Mouse (Mus musculus) intestine, embryonic 15.5 days (tissue): ENCODE data around the gene Fbxw4. TPM values are rescaled to one million over a fixed set of nuclear protein-coding genes. Genes with fewer than 3 reads are reported as not detected.
A peak's percentile ranks its signal among the peaks of the same experiment; 100 is the strongest.

ENCODE experiments used
- ATAC-seq: fragments of 200-750 bp; cut with Nextera tagmentation; 2 replicates; pipeline ENCODE4 v1.8.0; 2017; ENCODE audit warnings: moderate TSS enrichment, moderate library complexity
- H3K27ac ChIP-seq: fragments of 300-500 bp; sonication (generic); 2 replicates; pipeline ENCODE4 v1.5.1; 2015; ENCODE audit warnings: mild to moderate bottlenecking, inconsistent platforms
- H3K27me3 ChIP-seq: fragments of 300-500 bp; sonication (generic); replicated peaks from 2 replicates; pipeline ENCODE4 v1.6.1; 2015; ENCODE audit warnings: inconsistent platforms
- H3K36me3 ChIP-seq: fragments of 300-500 bp; sonication (generic); 2 replicates; pipeline ENCODE4 v1.6.1; 2015; ENCODE audit warnings: inconsistent platforms
- H3K4me1 ChIP-seq: fragments of 300-500 bp; sonication (generic); replicated peaks from 2 replicates; pipeline ENCODE4 v1.6.1; 2015; ENCODE audit warnings: inconsistent platforms
- H3K4me2 ChIP-seq: fragments of 300-500 bp; sonication (generic); replicated peaks from 2 replicates; pipeline ENCODE4 v1.6.1; 2015; ENCODE audit warnings: mild to moderate bottlenecking, inconsistent platforms
- H3K4me3 ChIP-seq: fragments of 300-500 bp; sonication (generic); replicated peaks from 2 replicates; pipeline ENCODE4 v1.5.1; 2015; ENCODE audit warnings: inconsistent platforms
- H3K9ac ChIP-seq: fragments of 300-500 bp; sonication (generic); 2 replicates; pipeline ENCODE4 v1.6.1; 2015; ENCODE audit warnings: inconsistent platforms
- H3K9me3 ChIP-seq: fragments of 300-500 bp; sonication (generic); 2 replicates; pipeline ENCODE4 v1.6.1; 2016; ENCODE audit warnings: inconsistent platforms
- WGBS: fragments of 180-500 bp; shearing (Covaris S2); methylation state at CpG from one replicate; pipeline ENCODE4 v1.1.7; 2015; 5-methylcytosine and 5-hydroxymethylcytosine counted together
- polyA plus RNA-seq: library from polyadenylated mRNA; unstranded; fragments of >200 nt; fragmentation: Nextera tagmentation; extraction: Ambion mirVana; gene quantifications from 2 replicates; pipeline ENCODE4 v1.2.1, GENCODE M21; 2015

Gene Fbxw4
- polyA plus RNA-seq, 1 experiment from 2014 or later = 1.9 TPM

DNA sequence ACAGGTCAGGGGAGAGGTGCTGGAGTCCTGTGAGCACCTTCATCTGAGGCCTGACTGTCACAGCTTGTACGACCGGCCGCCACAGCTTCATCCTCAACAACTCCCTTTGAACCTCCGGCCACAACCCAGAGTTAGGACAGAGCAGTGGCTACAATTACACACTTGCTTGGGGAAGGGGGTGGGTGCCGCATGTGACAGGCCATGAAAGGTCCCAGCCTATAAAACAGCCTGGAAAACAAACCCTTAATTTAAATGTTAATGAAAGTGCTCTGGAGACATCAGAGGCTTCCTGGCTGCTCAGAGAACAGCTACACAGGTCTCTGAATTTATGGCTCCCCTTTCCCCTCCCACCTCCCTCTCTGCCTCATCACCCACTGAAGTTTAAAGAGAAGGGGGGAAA lies 38.0 kb downstream of the Fbxw4 start:
- 65% methylated on average over 5 of the region's 5 CpGs for WGBS
- Histone ChIP-seq H3K4me3 (no peak overlapping the region), H3K27ac (no peak overlapping the region), H3K36me3 (no peaks in the 10 kb centered on the region), H3K27me3 (no peaks in the 10 kb centered on the region), H3K9me3 (no peaks in the 10 kb centered on the region), H3K9ac (no peak overlapping the region), H3K4me2 (no peak overlapping the region), H3K4me1 (no peaks in the 10 kb centered on the region)
- no peak for ATAC-seq

DNA sequence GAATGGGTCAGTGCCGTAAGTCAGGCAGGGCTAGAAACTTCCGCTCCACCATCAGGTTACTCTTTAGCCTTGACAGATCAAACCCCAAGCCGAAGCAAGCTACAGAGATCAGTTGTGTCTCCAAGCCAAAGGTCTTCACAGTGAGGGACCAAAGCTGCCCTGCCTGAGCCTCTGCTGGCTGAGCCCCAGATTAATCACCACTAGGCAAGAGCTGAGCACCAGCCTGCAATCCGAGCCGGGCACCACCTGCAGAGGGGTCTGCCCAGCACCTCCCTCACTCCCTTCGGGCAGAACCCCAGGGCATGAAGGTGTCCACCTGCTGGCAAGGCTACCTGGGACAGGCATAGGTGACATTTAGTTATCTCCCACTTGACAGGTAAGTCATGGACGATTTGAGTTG lies 39.1 kb downstream of the Fbxw4 start:
- no peak for ATAC-seq
- Histone ChIP-seq H3K9me3 (no peaks in the 10 kb centered on the region), H3K4me2 (no peak overlapping the region), H3K9ac (no peak overlapping the region), H3K36me3 (no peaks in the 10 kb centered on the region), H3K27me3 (no peaks in the 10 kb centered on the region), H3K4me3 (no peak overlapping the region), H3K4me1 (no peaks in the 10 kb centered on the region), H3K27ac (no peak overlapping the region)
- WGBS = 64% methylated on average over 7 of the region's 7 CpGs

DNA sequence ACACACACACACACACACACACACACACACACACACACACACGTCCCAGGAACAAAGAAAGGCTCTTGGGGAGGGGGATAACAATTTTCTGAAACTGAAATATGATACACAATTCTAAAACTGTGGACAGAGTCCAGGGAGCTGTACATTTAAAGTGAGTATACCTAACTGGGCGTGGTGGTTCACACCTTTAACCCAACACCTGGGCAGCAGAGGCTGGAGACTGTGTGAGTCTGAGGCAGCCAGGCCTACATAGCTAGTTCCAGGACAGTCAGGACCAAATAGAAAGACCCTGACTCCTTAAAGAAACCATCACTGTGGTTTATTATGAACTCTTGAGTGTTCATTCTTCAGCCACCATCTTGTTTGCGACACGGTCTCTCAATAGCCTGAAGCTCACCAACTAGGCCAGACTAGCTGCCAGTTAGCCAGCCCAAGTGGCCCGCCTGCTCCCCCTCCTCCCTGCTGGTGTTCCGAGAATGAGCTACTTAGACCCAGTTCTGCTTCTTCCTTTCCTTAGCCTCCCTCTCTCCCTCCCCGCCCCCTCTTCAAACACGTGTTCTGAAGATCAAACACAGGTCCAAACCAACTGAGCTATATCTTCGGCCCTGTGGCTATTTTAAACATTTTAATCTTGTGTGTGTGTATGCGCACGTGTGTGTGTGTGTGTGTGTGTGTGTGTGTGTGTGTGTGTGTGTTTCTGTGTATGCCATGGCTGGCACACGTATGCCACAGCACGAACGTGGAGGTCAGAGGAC lies 40.2 kb downstream of the Fbxw4 start:
- Histone ChIP-seq H3K9ac (no peak overlapping the region), H3K9me3 (no peaks in the 10 kb centered on the region), H3K36me3 (no peaks in the 10 kb centered on the region), H3K27ac (no peak overlapping the region), H3K4me1 (peaks cover 8% of the 10 kb centered on the region), H3K4me2 (no peak overlapping the region), H3K27me3 (no peaks in the 10 kb centered on the region), H3K4me3 (no peak overlapping the region)
- 78% methylated on average over 14 of the region's 14 CpGs for WGBS
- ATAC-seq = no peak

DNA sequence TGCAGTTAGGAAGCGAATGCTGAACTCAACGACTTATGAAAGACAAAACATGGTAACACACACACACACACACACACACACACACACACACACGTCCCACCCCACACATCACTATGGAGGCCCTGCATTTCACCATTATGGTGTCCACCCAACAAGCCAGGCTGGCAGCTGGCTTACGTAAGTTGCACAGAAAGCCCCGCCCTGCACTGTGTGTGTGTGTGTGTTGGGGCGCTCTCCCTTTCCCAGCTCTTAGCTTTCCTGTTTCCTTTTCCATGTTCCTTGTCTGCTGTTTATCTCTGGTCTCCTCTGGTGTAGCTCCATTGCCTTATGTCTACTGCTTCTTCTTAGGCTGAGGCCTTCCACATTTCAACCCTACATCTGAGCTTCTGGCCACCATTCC lies 41.9 kb downstream of the Fbxw4 start:
- Histone ChIP-seq H3K4me3 (no peak overlapping the region), H3K9me3 (no peaks in the 10 kb centered on the region), H3K27ac (no peak overlapping the region), H3K27me3 (no peaks in the 10 kb centered on the region), H3K4me2 (no peak overlapping the region), H3K4me1 (peaks cover 8% of the 10 kb centered on the region), H3K9ac (no peak overlapping the region), H3K36me3 (no peaks in the 10 kb centered on the region)
- WGBS = 75% methylated on average over 6 of the region's 6 CpGs
- no peak for ATAC-seq

DNA sequence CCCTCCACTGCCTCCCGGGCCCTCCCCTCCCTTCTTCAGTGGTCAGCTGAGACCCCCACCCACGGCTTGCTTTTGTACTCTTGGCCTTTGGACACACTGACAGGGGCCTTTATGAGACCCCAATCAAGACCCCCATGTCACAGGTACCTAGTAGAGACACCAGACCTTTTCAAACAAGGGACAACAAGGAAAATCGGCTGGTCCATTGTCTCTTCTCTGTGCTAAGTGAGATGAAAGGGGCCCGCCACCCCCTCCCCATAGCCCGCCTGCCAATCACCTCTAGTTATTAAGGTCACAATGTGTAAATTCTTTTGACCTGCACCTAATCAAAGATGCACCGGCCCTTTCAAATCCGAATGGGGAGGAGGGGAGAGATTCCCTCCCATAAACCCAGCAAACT lies 43.4 kb downstream of the Fbxw4 start:
- Histone ChIP-seq H3K4me1 (peaks cover 8% of the 10 kb centered on the region), H3K36me3 (no peaks in the 10 kb centered on the region), H3K27ac (no peak overlapping the region), H3K27me3 (no peaks in the 10 kb centered on the region), H3K4me2 (no peak overlapping the region), H3K9me3 (no peaks in the 10 kb centered on the region), H3K9ac (no peak overlapping the region), H3K4me3 (no peak overlapping the region)
- WGBS = 47% methylated on average over 7 of the region's 7 CpGs
- no peak for ATAC-seq

DNA sequence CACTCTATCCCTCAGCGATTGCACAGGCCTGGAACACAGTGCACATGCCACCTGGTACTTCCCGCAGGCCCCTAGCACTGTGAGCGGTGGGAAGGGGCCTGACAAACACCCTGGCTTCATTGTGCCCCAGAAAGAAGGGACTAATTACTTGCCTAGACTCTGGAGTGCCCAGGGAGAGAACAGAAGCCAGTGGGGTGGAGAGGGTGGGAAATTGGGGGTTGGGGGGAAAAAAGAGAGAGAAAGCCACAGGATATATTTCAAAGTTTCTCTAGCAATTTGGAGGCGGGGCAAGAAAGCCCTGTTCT lies 43.9 kb downstream of the Fbxw4 start:
- H3K4me2 ChIP-seq = no peak overlapping the region
- no peak overlapping the region for H3K27ac ChIP-seq
- H3K4me1 ChIP-seq = peaks cover 8% of the 10 kb centered on the region
- no peak overlapping the region for H3K4me3 ChIP-seq
- H3K9me3 ChIP-seq = no peaks in the 10 kb centered on the region
- H3K36me3 ChIP-seq = no peaks in the 10 kb centered on the region
- no peaks in the 10 kb centered on the region for H3K27me3 ChIP-seq
- ATAC-seq = no peak
- no peak overlapping the region for H3K9ac ChIP-seq
- WGBS = 59% methylated on average over 4 of the region's 4 CpGs

DNA sequence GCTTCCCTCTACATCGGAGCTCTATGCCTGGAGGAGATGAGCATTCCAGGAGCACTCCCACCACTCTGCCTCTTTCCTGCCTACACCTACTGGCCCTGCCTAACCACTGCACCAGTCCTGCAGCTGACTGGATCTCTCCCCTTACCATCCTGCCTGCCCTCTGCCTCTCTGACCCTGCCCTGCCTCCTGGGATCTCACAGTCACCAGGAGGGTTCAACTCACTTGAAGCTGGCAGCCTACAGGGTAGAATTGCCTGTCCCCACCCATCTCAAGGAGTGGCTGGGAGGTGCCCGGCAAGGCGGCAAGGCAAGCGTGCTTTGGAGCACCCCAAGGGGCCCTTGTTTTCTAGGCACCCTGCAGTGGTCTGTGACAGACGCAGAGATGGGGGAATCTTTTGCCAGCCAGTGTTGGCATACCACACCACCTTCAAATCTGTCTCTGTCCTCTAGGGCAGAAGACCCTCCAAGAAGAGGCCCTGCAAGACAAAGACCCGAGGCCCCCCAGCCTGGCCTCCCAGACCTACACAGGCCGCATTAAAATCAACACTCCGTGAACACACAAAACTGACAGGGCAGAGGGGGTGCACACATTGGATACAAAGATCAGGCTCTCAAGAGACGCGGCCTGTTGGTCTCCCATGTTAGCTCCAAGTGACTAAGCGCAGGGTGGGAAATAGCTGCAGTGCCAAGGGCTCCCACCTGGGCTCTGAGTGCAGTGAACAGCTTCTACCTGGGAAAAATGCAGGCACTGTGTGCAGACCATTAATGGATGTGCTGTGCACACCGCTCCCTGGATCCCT lies 44.5 kb downstream of the Fbxw4 start:
- WGBS = 66% methylated on average over 12 of the region's 12 CpGs
- H3K27me3 ChIP-seq = no peaks in the 10 kb centered on the region

GRCm38 (mm10) chr19:45614928-45615327 lies 45.2 kb downstream of the Fbxw4 start:
- H3K36me3 ChIP-seq = no peaks in the 10 kb centered on the region
- H3K27me3 ChIP-seq = no peaks in the 10 kb centered on the region
- no peak overlapping the region for H3K27ac ChIP-seq
- H3K9me3 ChIP-seq = no peaks in the 10 kb centered on the region
- WGBS = 76% methylated on average over 3 of the region's 3 CpGs
- H3K4me3 ChIP-seq = no peak overlapping the region
- peak; percentile 28; the same call in 1 of the 2 replicates for ATAC-seq
- H3K4me2 ChIP-seq = no peak overlapping the region
- peaks cover 8% of the 10 kb centered on the region for H3K4me1 ChIP-seq
- H3K9ac ChIP-seq = no peak overlapping the region

More for the DNA sequence above, 44.5 kb downstream of the Fbxw4 start:
- H3K36me3 ChIP-seq = no peaks in the 10 kb centered on the region
- H3K4me1 ChIP-seq = peaks cover 8% of the 10 kb centered on the region
- no peak overlapping the region for H3K4me3 ChIP-seq
- ATAC-seq = peak; percentile 25
- H3K9me3 ChIP-seq = no peaks in the 10 kb centered on the region
- no peak overlapping the region for H3K27ac ChIP-seq
- H3K9ac ChIP-seq = no peak overlapping the region
- H3K4me2 ChIP-seq = no peak overlapping the region

- WGBS = 86% methylated on average over 8 of the region's 8 CpGs
Measured at GRCm38 (mm10) chr19:45614375-45614774, 45.7 kb downstream of the Fbxw4 start.

GRCm38 (mm10) chr19:45610823-45611222 lies 49.3 kb downstream of the Fbxw4 start:
- H3K9ac ChIP-seq = no peak overlapping the region
- ATAC-seq = no peak
- 84% methylated on average over 5 of the region's 5 CpGs for WGBS
- no peak overlapping the region for H3K4me3 ChIP-seq
- H3K27ac ChIP-seq = no peak overlapping the region
- H3K4me2 ChIP-seq = no peak overlapping the region
- no peaks in the 10 kb centered on the region for H3K36me3 ChIP-seq
- H3K4me1 ChIP-seq = peaks cover 7% of the 10 kb centered on the region
- no peaks in the 10 kb centered on the region for H3K27me3 ChIP-seq
- no peaks in the 10 kb centered on the region for H3K9me3 ChIP-seq

More at GRCm38 (mm10) chr19:45614375-45614774, 45.7 kb downstream of the Fbxw4 start:
- Histone ChIP-seq H3K27me3 (no peaks in the 10 kb centered on the region), H3K36me3 (no peaks in the 10 kb centered on the region), H3K4me3 (no peak overlapping the region), H3K9me3 (no peaks in the 10 kb centered on the region), H3K4me1 (peaks cover 8% of the 10 kb centered on the region), H3K27ac (no peak overlapping the region), H3K9ac (no peak overlapping the region), H3K4me2 (no peak overlapping the region)
- no peak for ATAC-seq

DNA sequence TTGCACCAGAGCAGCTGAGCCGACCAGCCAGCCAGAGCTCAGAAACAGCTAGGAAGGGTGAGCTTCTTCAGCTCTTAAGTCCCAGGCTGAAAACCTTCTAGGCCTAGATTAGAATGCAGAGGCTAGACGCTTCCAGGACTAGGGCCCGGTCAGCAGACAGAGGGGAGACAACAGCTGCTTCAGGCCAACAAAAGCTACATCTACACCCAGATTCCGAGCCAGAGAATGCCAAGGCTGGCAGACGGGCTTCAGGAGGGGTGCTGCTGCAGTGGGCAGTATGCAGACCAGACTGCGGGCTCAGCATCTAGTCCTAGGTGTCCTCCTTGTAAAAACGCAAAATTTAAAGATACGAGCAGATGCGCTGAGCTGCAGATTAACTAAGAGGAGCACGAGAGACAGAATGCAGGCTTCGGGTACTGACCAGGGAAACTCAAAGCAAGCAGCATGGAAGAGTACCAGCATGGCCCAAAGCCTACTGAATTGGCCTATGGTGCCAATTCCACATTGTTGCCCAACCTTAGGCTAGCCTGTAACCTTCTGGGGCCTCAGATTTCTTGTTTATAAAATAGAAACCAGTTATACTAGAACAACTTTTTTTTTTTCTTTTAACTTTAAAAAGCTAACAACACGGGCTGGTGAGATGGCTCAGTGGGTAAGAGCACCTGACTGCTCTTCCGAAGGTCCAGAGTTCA lies 51.3 kb downstream of the Fbxw4 start:
- no peaks in the 10 kb centered on the region for H3K9me3 ChIP-seq
- no peak for ATAC-seq
- H3K4me1 ChIP-seq = no peaks in the 10 kb centered on the region
- H3K27ac ChIP-seq = no peak overlapping the region
- no peak overlapping the region for H3K4me2 ChIP-seq
- no peaks in the 10 kb centered on the region for H3K27me3 ChIP-seq
- WGBS = 87% methylated on average over 13 of the region's 13 CpGs
- H3K36me3 ChIP-seq = no peaks in the 10 kb centered on the region
- H3K4me3 ChIP-seq = no peak overlapping the region
- no peak overlapping the region for H3K9ac ChIP-seq

GRCm38 (mm10) chr19:45607479-45607878 lies 52.6 kb downstream of the Fbxw4 start:
- no peak for ATAC-seq
- 52% methylated on average over 7 of the region's 7 CpGs for WGBS
- H3K27ac ChIP-seq = no peak overlapping the region

More at GRCm38 (mm10) chr19:45607479-45607878, 52.6 kb downstream of the Fbxw4 start:
- H3K4me2 ChIP-seq = no peak overlapping the region
- H3K9me3 ChIP-seq = no peaks in the 10 kb centered on the region
- H3K4me1 ChIP-seq = no peaks in the 10 kb centered on the region
- H3K9ac ChIP-seq = no peak overlapping the region
- H3K4me3 ChIP-seq = no peak overlapping the region
- H3K27me3 ChIP-seq = no peaks in the 10 kb centered on the region
- H3K36me3 ChIP-seq = 0 out of 2 replicates have a peak, but pooled peaks cover 3% of the 10 kb centered on the region
